Comparison of ENCODE assay signal across 8 mouse cellular contexts in the genomic region with DNA sequence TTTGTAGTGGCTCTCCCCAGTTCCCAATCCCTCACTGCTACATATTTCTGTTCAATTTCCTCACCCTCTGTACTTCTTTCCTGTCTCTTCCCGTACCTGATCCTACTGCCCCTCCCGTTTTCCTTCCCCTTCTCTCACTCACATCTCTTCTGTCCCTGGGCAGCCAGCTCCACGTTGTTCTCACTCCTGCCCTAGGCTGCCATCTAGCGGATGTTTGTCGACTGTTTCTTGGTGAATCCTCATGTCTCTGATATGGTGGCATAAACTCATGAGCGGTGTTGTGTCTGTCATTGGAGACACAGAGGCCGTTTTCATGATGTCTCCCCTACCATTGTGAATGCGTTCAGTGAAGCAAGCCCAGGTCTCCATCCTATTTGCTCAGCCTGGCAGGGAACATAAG.
A peak's percentile ranks its signal among the peaks of the same experiment; 100 is the strongest.
DNase-seq lines count a peak whose midpoint lies in the region; ATAC-seq and TF ChIP-seq lines count a peak whose summit lies in the region.

No protein-coding gene starts in this region.

- H3K79me2 ChIP-seq in C2C12 (ENCODE audit: control insufficient read depth, insufficient read depth): no peaks in the 10 kb centered on the region

- TF ChIP-seq CTCF in C2C12 (IDR thresholded peaks at IDR 0.05; ENCODE audit: control insufficient read depth, insufficient read depth, insufficient read length): peak; percentile 53

- no peaks in the 10 kb centered on the region for H3K27me3 ChIP-seq in C2C12 (ENCODE audit: control insufficient read depth, insufficient read depth, insufficient read length)
- H3K27me3 ChIP-seq in kidney, embryonic 15.5 days: no peaks in the 10 kb centered on the region
- H3K27me3 ChIP-seq in liver, embryonic 11.5 days (replicated peaks; ENCODE audit: control insufficient read depth, insufficient read depth, low read length): no peaks in the 10 kb centered on the region
- no peaks in the 10 kb centered on the region for H3K27me3 ChIP-seq in neural tube, embryonic 13.5 days

- ATAC-seq in kidney, embryonic 15.5 days (replicated peaks; ENCODE audit: low FRiP score): peak; percentile 59; the same call in 1 of the 2 replicates
- ATAC-seq in liver, embryonic 11.5 days (replicated peaks; ENCODE audit: low FRiP score): no peak
- peak; percentile 56 for ATAC-seq in neural tube, embryonic 13.5 days (ENCODE audit: low read depth)

- no peak overlapping the region for H3K27ac ChIP-seq in kidney, embryonic 15.5 days
- H3K27ac ChIP-seq in liver, embryonic 11.5 days (ENCODE audit: low read depth, low read length): no peak overlapping the region
- H3K27ac ChIP-seq in neural tube, embryonic 13.5 days (replicated peaks): no peak overlapping the region

- no peak overlapping the region for H3K4me2 ChIP-seq in kidney, embryonic 15.5 days
- no peak overlapping the region for H3K4me2 ChIP-seq in liver, embryonic 11.5 days
- H3K4me2 ChIP-seq in neural tube, embryonic 13.5 days: no peak overlapping the region

- no peaks in the 10 kb centered on the region for H3K36me3 ChIP-seq in C2C12 (ENCODE audit: control insufficient read depth, insufficient read depth)
- no peaks in the 10 kb centered on the region for H3K36me3 ChIP-seq in kidney, embryonic 15.5 days
- H3K36me3 ChIP-seq in liver, embryonic 11.5 days (ENCODE audit: control insufficient read depth, insufficient read depth, low read length): no peaks in the 10 kb centered on the region
- H3K36me3 ChIP-seq in neural tube, embryonic 13.5 days: no peaks in the 10 kb centered on the region

- 7% methylated on average over 8 of the region's 8 CpGs for WGBS in kidney, embryonic 15.5 days
- 11% methylated on average over 8 of the region's 8 CpGs for WGBS in liver, embryonic 11.5 days
- WGBS in neural tube, embryonic 13.5 days: 11% methylated on average over 8 of the region's 8 CpGs

- DNase-seq in R1 (ENCODE audit: low read depth, low spot score): peak; percentile 89
- peak; percentile 92 to 95 for DNase-seq in cerebellum, postnatal 14 days
- peak; percentile 73 to 74 for DNase-seq in frontal cortex, postnatal 36 days (ENCODE audit: low spot score in 2 of 2)
- DNase-seq in liver, embryonic 11.5 days (ENCODE audit: low spot score): peak; percentile 62
- DNase-seq in thymus, postnatal 4 days: peak; percentile 72

- peaks cover 20% of the 10 kb centered on the region for H3K4me1 ChIP-seq in kidney, embryonic 15.5 days
- H3K4me1 ChIP-seq in liver, embryonic 11.5 days (replicated peaks; ENCODE audit: control insufficient read depth, insufficient read depth, low read length): no peaks in the 10 kb centered on the region
- H3K4me1 ChIP-seq in neural tube, embryonic 13.5 days (replicated peaks): no peaks in the 10 kb centered on the region

- H3K9me3 ChIP-seq in kidney, embryonic 15.5 days (replicated peaks): no peaks in the 10 kb centered on the region
- H3K9me3 ChIP-seq in liver, embryonic 11.5 days (ENCODE audit: control insufficient read depth, low read length): no peaks in the 10 kb centered on the region
- H3K9me3 ChIP-seq in neural tube, embryonic 13.5 days: no peaks in the 10 kb centered on the region

- no peak overlapping the region for H3ac ChIP-seq in C2C12 (ENCODE audit: control insufficient read depth, insufficient read length, low read depth)

- H3K9ac ChIP-seq in kidney, embryonic 15.5 days: no peak overlapping the region
- no peak overlapping the region for H3K9ac ChIP-seq in liver, embryonic 11.5 days (ENCODE audit: low read depth, low read length)
- no peak overlapping the region for H3K9ac ChIP-seq in neural tube, embryonic 13.5 days

- H3K79me3 ChIP-seq in C2C12 (ENCODE audit: low read depth): no peaks in the 10 kb centered on the region

- H3K4me3 ChIP-seq in C2C12 (ENCODE audit: insufficient read depth, poor library complexity, severe bottlenecking): no peak overlapping the region
- H3K4me3 ChIP-seq in kidney, embryonic 15.5 days (replicated peaks): no peak overlapping the region
- no peak overlapping the region for H3K4me3 ChIP-seq in liver, embryonic 11.5 days (ENCODE audit: low read depth, low read length)
- no peak overlapping the region for H3K4me3 ChIP-seq in neural tube, embryonic 13.5 days

TF ChIP-seq in C2C12, 6 proteins besides CTCF, POLR2A, EP300 and RAD21:
- TF ChIP-seq MAX (IDR thresholded peaks at IDR 0.05): peak; percentile 31
- TF ChIP-seq MYOD1 (IDR thresholded peaks at IDR 0.05; ENCODE audit: control insufficient read depth, insufficient read length, low read depth): no peak
